In genomic region chr9:77478166-77478920, GRCm38 (mm10) we compare ENCODE assay signal across 11 mouse cellular contexts.
"Had no signal": no experiment of that assay in that cellular context is flagged by ENCODE, and none has a peak within 500 bp of the region (broad histone marks: within the 10 kb centered on the region; RNA-seq: fewer than 3 reads in every experiment).

No protein-coding gene starts in this region.

- DNase-seq: kidney, postnatal 10 days; kidney, postnatal 4 days; left cerebral cortex, postnatal 4 days; lung, adult 2 months; lung, postnatal 36 days; midbrain, embryonic 14.5 days had no signal

- H3K4me2 ChIP-seq: limb, embryonic 13.5 days; liver, embryonic 15.5 days had no signal

- ATAC-seq: lung, postnatal 0 days had no signal

- H3K27ac ChIP-seq: layer of hippocampus, adult 2 months; limb, embryonic 13.5 days; liver, embryonic 15.5 days; stomach, postnatal 0 days had no signal

- H3K4me3 ChIP-seq: layer of hippocampus, adult 2 months; limb, embryonic 13.5 days; liver, embryonic 15.5 days had no signal

- H3K36me3 ChIP-seq: limb, embryonic 13.5 days; liver, embryonic 15.5 days had no signal

- H3K9ac ChIP-seq: limb, embryonic 13.5 days; liver, embryonic 15.5 days had no signal

- H3K9me3 ChIP-seq: limb, embryonic 13.5 days; liver, embryonic 15.5 days had no signal

- H3K27me3 ChIP-seq: limb, embryonic 13.5 days; liver, embryonic 15.5 days had no signal
